Mouse (Mus musculus): ENCODE results near the gene Tgm2. TPM values are rescaled to one million over a fixed set of nuclear protein-coding genes. Genes with fewer than 3 reads are reported as not detected.

Tgm2 gene
- total RNA-seq, 2 experiments from 2014 or later, result 10.7 to 10.8 TPM

DNA sequence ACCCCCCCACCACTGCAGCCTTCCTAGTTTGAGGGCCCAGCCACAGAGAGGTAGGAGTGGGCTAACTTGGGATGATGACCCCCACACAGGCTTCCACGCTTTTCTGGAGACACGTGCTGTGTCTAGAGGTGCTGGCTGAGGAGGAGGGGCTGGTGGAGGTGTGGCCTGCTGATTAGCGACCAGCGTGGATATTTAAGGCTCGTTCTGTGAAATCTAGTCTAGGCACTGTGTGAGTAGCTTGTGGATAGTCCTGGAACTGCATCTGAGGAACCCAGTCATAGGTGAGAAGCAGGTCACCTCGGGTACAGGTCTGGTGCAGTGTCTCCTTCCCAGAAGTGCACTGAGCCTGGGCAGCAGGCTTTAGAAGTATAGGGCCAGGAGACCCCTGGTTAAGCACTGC is 29.6 kb downstream of the Tgm2 start:
- no peak for DNase-seq (ENCODE audit: low spot score in 2 of 2)

DNA sequence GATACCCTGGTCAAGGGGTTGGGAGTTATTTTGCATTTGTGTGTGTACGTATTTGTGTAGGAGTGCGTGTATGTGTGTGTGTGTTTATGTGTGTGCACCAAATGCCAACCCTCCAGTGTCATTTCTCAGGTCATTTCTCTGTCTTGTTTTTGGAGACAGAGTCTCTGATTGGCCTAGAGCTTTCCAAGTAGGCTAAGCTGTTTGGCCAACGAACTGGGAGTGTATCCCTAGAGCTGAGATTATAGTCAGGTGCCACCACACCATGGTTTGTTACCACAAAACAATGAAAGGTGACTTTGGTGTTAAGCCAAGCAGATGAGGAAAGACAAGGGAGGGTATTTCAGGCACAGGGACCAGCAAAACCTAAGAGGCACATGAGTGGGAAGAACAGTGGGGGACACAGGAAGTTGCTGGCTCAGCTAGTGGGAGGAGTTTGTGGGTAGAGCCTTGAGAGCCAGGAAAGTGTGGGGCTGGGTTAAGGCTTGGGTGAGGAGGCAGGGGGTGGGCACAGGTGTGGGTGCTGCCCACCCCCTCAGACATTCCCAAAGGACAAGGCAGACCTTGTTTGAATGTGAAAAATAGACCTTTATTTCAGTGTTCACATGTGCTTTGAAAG is 30.3 kb downstream of the Tgm2 start:
- no peak for DNase-seq (ENCODE audit: low spot score in 2 of 2)

DNA sequence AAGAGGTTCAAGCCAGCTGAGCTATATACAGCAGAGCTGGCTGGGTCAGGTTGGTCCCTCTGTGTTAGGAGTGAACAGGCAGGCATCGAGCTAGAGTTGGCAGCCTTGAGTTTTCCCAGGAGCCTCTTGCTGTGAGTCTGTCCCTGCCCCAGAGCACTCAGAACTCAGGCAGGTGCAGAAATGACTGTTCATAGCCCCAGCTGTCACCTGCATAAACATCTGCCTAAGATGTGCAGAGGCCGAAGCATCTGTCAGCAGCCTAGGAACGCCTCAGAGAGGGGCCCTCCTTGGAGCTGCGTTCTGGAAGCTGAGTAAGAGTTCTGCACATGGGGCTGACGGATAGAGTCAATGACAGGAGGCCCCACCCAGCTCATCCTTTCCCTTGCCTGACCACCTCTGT is 31.3 kb downstream of the Tgm2 start:
- DNase-seq (ENCODE audit: low spot score in 2 of 2), result no peak

DNA sequence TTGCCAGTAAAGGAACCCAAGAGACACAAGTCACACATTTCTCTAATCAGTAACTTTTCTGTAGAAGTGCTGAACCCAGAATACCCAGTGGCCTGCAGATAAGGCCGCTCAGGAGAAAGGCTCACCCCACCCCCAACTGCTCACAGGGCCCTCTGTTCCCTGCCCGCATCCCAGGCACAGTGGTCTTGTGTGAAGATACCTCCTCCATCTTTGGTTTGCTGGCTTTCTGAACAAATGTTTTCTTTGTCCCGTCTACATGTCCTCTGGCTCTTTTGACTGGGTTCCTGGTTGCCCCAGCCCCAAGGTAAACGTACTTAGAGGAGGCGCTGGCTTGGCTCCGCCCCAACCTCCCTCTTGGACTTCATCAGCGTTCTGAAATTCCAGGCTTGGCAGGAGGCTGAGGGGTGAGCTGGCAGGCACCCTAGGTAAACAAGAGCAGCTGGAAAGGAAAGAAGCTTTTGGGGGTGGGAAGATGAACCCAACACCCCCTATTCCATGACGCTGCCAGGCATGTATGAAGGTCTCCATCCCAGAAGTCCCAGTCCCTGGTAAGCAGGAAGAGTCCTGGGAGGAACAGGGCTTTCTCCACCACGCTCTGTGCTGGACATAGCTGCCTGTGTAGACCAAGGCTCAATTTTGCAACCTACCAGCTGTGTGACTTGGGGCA is 32.5 kb downstream of the Tgm2 start:
- DNase-seq (ENCODE audit: low spot score in 2 of 2), result no peak

DNA sequence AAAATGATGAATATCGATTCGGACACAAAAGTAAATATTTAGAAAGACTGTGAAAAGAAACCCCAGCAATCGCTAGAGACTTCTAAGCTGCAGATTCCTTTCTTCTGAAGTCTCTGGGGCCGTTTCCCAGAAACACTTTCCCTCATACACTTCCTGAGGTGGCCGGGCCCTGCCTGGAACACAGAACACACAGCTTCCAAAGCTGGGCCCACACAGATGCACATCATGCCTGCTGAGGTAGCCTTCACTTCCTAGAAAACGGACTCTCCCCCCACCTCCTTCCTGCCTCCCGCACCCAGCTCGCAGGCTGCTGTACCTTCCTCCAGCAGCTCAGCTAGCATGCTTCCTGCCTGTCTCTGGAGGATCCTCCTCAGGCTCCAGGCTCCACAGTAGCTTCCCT is 36.7 kb downstream of the Tgm2 start:
- no peak for DNase-seq (ENCODE audit: low spot score in 2 of 2)

DNA sequence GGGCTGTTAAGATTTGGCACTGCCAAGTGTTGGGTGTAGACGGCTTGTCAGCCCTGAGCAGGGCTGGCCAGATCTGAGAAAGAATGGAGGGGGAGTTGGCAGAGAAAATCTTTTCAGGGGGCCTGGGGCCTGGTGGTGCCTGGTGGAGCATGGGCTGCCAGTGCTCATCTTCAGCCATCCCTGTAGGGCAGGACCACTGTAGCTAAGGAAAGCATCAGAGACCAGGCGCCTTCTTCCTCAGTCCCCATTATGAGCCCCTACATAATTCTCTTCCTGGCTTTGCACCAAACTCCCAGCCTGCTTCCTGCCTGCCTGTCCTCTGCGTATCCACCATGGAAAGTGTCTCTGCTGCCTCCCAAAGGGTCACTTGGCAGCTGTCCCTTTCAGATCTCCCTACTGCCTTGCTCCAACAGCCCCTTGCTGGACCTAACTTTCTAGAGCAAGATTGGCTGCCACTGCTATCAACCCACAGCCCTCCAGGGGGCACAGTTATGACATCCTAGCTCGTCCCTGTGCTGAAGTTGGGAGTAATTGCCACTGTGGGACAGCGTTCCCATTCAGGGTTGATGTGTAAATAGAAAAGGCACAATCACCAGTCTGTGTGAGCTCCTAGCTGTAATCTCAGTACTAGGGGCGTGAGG is 39.2 kb downstream of the Tgm2 start:
- DNase-seq (ENCODE audit: low spot score in 2 of 2), result peak in 1 of 2 experiments; percentile 22

DNA sequence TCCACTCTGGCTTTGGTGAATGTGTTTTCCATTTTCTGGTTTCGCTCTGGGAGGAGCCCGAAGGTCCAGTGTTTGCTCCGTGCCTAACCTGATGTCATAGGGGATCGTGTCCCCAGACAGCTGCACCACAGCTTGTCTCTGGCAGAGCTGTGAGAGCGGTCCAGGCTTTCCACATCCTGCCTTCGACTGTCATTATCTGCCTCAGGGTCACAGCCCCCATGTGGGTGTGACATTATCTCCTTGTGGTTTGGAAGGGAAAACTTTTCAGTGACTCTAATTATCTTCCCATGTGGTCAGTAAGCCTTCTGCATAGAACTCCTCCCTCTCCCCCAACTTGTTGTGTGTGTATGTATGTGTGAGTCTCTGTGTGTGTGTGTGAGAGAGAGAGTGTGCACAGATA is 40.6 kb downstream of the Tgm2 start:
- DNase-seq (ENCODE audit: low spot score in 2 of 2), result no peak

DNA sequence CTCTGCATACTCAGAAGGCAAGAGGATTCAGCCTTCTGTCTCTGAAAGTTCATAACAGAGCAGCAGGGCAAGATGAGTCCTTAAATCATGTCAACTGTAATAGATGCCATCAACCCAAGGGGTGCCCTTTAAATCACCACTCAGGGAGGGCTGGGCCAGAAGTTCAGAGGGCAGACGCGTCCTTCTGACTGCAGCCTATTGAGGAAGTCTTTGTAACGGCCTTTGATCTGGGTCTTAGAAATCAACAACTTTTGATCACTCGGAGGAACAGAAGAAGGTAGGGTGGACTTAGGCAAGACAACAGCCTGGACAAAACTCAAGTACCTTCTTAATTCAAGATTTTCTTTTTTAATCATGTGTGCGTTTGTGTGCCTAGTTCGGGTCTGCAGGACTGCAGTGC is 41.3 kb downstream of the Tgm2 start:
- DNase-seq (ENCODE audit: low spot score in 2 of 2), result no peak

DNA sequence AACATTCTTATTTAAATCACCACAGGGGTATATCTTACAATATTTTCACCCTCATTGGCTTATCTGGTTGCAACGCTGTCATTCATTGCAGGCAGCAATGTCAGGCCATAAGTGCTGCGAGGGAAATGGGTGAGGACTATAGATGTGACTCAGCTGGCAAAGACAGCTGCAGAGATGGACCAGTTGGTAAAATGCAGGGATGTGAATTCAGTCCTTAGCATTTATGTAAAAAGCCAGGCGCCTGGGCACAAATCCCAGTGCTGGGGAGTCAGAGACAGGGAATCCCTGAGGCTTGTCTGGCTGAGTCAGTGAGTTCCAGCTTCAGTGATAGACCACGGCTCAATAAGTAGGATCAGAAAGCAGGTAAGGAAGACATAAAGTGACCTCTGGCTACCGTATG is 44.5 kb downstream of the Tgm2 start:
- peak; percentile 46 to 59 for DNase-seq (ENCODE audit: low spot score in 2 of 2)

DNA sequence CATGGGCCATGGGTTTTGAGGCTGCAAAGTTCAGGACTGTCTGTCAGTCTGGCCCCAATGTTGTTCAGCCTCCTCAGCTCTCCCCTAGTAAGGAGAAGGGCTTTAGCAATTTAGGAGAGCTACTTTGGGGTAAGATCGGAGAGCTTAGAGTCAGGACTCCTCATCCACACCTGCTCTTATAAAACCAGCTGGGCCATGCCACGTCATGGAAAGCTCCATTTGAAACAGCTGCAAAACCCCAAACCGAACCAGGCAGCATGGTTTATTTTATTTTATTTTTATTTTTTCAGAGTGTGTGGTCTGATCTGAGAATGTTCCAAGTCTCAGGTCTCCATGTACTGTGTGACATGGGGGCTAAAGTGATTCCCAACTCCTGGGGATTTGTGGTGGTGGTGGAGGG is 46.7 kb downstream of the Tgm2 start:
- DNase-seq (ENCODE audit: low spot score in 2 of 2), result no peak

DNA sequence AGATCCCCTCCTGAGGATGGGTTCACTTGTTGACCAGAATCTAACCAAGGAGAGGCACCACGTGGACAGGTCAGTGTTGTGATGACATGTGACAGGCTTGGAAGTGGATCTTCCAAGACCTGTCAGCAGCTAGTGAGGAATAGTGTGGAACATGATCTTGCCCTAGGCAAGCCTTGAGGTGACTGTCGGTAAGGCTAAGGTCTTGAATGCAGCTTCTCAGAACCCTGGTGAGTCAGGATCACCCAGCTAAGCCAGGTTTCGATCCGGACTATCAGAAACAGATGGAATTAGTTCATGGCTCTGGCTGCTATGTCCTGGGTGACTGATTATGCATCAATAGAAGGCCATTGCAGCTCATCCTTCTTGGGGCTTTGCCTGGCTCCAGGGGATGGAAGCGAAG is 47.5 kb downstream of the Tgm2 start:
- DNase-seq (ENCODE audit: low spot score in 2 of 2), result no peak

DNA sequence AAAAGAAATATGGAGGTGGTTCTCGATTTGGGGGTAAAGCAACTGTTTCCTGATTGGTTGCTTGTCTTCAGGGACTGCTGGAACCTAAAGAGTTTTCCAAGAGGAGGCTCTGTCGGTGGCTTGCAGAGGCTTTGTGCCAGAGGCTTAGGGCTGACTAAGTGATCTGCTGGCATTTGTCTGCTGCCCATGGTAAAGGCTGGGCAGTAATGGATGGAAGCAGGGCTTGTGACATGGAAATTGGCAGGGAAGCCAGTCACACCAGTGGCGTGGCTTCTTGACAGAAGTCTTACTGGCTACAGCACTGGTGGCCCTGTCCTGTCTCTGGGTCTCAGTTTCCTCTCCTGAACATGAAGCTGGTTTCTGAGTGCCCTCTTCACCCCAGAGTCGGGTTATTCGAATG is 49.2 kb downstream of the Tgm2 start:
- no peak for DNase-seq (ENCODE audit: low spot score in 2 of 2)

DNA sequence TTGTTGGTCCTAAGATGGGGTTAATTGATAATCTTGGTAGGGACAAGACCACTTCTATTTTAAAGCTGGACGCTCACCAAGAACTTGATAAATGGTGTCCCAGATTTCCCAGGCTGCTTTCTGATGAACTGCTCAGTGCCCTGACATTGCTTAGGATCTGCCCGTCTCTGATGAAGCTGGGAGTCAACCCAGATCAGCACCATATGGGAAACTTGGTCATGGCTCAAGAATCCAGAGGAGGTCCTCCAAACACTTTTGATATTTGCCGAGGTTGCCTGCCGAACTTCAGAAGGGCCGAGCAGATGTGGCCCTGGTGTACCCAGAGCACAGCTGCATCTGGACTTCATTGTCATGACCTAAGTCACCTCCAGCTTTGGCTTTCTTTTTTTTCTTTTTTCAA is 51.4 kb downstream of the Tgm2 start:
- no peak for DNase-seq (ENCODE audit: low spot score in 2 of 2)

DNA sequence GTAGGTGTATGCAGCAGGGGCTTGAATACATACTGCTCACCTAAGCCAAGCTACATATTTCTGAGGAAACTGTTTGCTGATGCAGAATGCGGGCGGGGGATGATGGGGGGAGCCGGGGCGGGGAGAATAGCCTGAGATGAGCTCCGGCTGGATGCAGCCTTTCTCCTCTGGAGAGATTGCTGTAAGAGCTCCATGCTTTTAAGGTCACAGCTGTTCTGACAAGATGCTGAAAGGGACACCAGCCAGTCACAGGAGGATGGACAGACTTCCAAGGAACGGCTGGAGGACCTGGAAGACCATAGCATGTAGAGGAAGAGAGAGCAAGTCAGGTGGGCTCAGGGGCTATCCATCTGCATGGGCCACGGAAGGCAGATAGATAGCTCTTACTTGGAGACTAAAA is 51.9 kb downstream of the Tgm2 start:
- no peak for DNase-seq (ENCODE audit: low spot score in 2 of 2)

DNA sequence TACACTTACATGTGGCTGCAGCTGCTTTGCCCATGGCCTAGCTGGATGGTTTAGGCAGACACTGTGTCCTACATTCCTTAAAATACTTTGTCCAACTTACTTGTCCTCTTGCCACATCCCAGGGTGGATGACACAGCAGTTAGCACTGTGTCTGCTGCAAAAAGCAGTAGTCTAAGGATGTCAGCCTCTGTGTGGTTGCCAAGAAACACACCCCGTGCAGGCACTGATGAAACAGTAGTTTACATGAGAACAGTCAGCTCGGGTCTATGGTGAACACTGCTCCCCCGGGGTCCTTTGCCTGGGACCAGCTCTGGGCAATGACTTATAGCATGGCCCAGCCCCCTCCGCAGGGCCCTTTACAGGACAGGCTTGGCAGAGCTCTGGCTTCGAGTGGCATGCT is 52.9 kb downstream of the Tgm2 start:
- DNase-seq (ENCODE audit: low spot score in 2 of 2), result peak; percentile 6 to 37

DNA sequence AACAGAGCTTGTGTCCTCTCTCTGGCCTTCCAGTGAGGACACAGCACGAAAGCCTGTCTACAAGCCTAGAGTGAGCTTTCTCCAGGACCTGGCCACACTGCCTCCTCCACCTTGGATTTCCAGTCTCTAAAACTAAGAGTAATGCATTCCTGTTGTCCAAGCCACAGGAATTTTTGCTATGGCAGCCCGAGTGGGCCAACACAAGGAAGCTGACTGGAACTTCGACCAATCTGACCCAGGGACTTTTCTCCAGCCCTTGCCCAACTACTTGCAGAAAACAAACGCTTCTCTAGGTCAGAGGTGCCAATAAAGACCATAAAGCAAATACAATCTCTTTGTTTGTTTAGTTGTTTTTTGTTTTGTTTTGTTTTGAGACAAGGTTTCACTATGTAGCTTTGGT is 56.1 kb downstream of the Tgm2 start:
- no peak for DNase-seq (ENCODE audit: low spot score in 2 of 2)

DNA sequence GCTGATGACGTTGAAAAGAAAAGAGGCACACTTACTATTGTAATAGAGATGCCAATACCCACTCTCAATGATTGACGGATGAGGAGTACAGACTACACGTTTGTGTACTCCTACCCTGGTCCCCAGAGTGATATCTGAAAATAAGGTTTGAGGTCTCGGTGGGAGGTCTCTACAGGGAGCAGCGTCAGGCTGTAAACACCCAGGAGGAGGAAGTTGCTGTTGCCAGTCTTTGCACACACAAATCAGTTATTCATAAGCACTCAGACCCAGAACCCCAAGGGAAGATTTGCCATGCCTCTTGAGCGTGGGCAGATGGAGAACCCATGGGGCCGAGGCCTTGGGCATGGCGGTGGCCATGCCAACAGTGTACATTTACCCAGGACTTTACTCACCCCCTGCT is 61.8 kb downstream of the Tgm2 start:
- DNase-seq (ENCODE audit: low spot score in 2 of 2), result no peak

DNA sequence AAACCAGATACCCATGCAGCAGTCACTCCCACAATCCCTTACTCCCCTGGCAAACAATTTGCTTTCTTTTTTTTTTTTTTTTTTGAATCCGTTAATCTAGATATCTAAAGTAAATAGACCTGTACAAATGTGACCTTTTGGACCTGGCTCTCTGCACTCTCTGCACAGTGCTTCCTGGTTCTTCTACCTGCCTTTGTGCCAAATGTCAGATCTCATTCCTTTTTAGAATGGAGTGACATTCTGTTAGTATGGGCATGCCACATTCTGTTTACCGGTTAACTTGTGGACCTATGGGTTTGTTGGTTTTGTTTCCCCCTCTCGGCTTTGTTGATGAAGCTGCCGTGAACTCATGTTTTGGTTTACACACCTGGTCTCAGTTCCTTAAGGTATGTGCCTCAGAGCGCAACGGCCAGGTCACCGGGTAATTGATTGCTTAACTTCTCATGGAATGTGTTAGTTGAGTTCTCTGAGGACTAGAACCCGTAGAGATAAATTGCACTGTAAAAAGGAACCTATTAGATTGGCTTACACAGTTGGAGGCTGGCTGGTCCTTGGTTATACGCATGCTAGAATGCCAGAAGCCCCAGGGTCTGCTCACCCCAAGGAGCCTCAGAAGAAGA is 65.5 kb downstream of the Tgm2 start:
- no peak for DNase-seq (ENCODE audit: low spot score in 2 of 2)

DNA sequence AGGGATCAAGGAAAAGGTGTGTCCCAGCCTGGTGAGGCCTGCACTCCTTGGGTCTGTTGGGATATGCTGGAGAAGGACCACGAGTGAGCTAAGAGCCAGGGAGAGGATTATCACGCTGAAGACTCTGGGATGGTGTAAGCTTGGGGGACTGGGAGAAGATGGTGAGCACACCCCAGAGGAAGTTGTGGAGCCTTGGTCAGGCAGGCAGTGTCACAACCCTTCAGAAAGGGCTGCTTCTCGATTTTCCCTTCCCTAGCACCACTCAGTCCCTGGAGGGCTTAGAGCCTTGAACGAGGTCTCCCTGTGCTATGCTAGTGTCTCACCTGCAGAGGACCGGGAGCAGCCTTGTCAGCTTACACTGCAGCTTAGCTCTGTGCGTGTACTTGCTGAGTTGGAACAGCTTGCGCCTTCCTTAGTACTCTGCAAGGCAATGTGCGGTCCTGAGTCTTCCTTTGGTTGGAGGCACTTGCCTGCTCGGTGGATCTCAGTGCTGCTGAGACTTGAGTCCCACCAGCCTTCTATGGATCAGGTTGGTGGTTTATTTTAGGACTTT is 66.3 kb downstream of the Tgm2 start:
- DNase-seq (ENCODE audit: low spot score in 2 of 2), result no peak

DNA sequence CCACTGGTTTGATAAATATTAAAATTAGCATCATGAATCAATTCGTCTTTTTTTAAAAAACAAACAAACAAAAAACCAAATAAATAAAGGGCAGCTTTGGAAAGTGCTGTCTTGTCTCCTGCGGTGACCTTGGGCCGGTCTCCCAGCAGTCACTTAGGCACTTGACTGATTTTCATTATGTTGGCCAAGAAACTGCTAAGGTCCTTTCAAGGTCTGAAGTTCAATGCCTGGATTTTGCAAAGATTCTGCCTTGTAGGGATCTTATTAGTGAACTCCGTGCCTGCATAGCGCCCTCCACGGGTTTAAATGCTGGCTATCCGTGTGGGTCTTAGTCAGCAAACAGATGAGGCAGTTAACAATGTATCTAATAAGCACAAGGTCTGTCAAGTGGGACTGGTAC is 67.3 kb downstream of the Tgm2 start:
- DNase-seq (ENCODE audit: low spot score in 2 of 2), result no peak

DNA sequence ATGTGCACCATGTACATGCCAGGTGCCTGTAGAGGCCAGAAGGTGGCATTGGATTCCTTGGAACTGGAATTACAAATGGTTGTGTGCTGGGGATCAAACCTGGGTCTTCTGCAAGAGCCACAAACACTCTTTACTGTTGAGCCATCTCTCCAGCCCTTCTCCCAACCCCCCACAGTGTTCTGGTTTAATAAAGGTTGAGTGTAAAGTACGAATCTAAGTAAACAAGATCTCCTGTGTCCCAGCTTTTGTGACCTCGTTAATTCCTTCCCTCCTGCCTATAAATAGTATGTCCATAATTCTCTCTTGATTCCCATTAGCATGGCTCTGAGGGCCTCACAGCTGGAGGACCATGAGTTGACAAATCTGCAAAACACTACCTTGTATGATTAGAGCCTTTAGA is 68.3 kb downstream of the Tgm2 start:
- no peak for DNase-seq (ENCODE audit: low spot score in 2 of 2)

DNA sequence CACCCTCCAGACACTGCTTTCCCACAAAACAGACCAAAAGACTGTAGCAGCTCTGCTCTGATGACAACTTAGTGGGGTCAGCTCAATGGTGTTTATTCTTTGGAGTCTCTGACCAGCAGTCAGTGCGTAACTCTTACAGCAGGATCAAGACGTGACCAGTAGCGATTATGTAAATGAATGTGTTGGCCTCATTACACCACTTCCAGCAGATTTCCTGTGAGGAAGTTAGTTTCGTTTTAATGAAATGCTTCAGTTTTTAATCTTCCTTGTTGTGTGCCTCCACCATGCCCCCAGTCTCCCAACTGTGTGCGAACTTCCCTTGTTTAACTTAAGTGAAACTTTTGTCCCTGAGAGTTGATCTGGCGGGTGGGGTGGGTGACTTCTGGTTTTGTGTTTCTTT is 69.5 kb downstream of the Tgm2 start:
- no peak for DNase-seq (ENCODE audit: low spot score in 2 of 2)

Data from left cerebral cortex, adult 18-20 months (tissue).